Mouse (Mus musculus) bone marrow macrophage, adult 2 months (primary cell): ENCODE data around the gene Tspan18. TPM values are rescaled to one million over a fixed set of nuclear protein-coding genes. Genes with fewer than 3 reads are reported as not detected.

Source experiments
- H3K27ac ChIP-seq: 2 replicates; pipeline ENCODE4 v1.5.1; 2012; ENCODE audit warnings: low read depth, low read length; ENCODE audit not compliant: insufficient read depth
- H3K4me1 ChIP-seq: 2 replicates; pipeline ENCODE4 v1.6.1; 2012; ENCODE audit warnings: low read length; ENCODE audit not compliant: control insufficient read depth, insufficient read depth
- H3K4me3 ChIP-seq: 2 replicates; pipeline ENCODE4 v1.5.1; 2012; ENCODE audit warnings: mild to moderate bottlenecking, low read length, moderate library complexity; ENCODE audit not compliant: insufficient read depth
- CTCF ChIP-seq: IDR thresholded peaks from 2 replicates; pipeline ENCODE4 v1.5.1; 2012; ENCODE audit warnings: low read depth, mild to moderate bottlenecking, low read length, moderate library complexity
- POLR2A ChIP-seq: IDR thresholded peaks from 2 replicates; pipeline ENCODE4 v1.6.1; 2012; ENCODE audit warnings: mild to moderate bottlenecking, low read depth, low read length, borderline replicate concordance
- polyA plus RNA-seq: library from polyadenylated mRNA; stranded (reverse); fragments of >200 nt; gene quantifications from 2 replicates; pipeline ENCODE4 v1.2.4, GENCODE M21; 2012; ENCODE audit not compliant: missing spikeins, insufficient read depth, insufficient read length

Tspan18 gene
- polyA plus RNA-seq, 1 experiment, result not detected

- TF ChIP-seq POLR2A (no peak), CTCF (no peak)
- Histone ChIP-seq H3K27ac (no peak overlapping the region), H3K4me1 (no peaks in the 10 kb centered on the region), H3K4me3 (no peak overlapping the region)
These were observed 30.6 kb upstream of the Tspan18 start for GRCm38 (mm10) chr2:93364951-93365350.

DNA sequence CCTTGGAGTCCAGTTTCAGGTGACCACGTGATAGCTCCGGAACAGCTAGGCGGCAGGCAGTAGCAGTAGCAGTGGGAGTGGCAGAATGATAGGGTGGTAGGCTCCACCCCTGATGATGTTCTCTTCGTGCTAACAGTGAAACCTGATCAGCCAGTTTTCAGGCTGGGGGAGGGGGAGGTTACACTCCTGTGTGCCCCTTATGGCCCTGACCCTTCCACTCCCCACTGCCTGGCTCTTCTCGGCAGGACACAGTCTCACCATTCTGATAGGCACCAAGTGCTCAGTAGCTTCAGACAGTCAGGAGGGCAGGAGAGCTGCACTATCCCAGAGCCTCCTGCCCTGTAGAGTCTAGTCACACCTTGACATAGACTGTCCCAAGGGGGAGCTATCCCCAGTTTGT lies 27.1 kb upstream of the Tspan18 start:
- TF ChIP-seq POLR2A (no peak), CTCF (no peak)
- no peak overlapping the region for H3K4me3 ChIP-seq
- H3K27ac ChIP-seq, result no peak overlapping the region
- no peaks in the 10 kb centered on the region for H3K4me1 ChIP-seq

DNA sequence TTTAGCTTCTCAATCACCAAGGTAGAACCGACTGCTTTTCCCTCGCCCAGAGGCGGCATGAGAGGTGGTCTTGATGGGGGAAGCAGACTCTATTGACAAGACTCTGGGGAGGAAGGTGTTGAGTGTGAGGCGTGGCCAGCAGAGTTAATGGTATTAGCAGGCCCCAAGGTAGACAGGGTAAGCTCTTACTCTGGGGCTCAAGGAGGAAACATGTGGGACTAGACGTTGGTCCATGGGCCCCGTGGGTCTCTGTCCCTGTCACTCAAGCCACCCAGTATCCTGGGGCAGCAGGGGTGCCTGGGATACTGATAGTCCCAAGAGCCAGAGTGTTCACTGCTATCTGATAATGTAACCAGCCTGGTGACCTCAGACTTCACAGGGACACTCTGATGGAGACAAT lies 26.0 kb upstream of the Tspan18 start:
- Histone ChIP-seq H3K27ac (no peak overlapping the region), H3K4me3 (no peak overlapping the region), H3K4me1 (no peaks in the 10 kb centered on the region)
- TF ChIP-seq CTCF (no peak), POLR2A (no peak)

DNA sequence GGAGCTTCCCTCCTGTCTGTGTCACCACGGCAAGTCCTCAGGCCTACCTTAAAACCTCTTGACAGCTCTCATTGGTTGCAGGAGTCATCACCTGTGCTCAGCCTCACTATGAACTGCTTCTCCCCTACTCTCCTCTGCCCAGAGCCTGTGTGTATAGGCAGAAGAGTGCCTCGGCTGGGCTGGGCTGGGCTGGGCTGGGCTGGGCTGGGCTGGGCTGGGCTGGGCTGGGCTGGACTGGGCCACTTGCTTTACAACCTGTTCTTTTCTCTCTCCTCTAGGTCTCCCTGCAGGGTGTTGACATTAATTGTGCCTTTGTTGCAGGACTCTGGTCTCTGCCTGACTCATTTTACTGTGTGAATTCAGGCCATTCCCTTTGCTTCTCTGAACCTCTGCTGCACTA lies 23.1 kb upstream of the Tspan18 start:
- TF ChIP-seq CTCF, result no peak
- TF ChIP-seq POLR2A, result no peak
- no peak overlapping the region for H3K4me3 ChIP-seq
- H3K4me1 ChIP-seq, result no peaks in the 10 kb centered on the region
- no peak overlapping the region for H3K27ac ChIP-seq

DNA sequence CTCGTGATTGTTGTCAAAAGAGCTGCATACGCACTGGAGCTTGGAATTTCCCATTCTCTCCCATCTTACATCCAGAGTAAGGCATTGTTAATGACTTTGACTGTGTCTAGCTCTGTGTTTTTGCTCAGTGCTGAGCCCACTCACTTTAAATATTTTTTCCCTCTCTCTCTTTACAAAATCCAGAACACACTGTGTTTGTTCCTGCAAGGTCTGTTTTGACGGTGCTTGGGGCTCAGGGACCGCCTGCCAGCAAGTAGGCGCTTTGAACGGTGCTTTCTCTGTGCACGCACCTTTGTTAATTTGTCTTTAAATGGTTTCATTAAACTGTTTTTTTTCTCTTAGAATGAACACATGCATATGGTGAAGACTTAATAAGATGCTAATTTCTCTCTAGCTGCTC lies 21.5 kb upstream of the Tspan18 start:
- Histone ChIP-seq H3K4me3 (no peak overlapping the region), H3K27ac (no peak overlapping the region), H3K4me1 (no peaks in the 10 kb centered on the region)
- TF ChIP-seq CTCF (no peak), POLR2A (no peak)

DNA sequence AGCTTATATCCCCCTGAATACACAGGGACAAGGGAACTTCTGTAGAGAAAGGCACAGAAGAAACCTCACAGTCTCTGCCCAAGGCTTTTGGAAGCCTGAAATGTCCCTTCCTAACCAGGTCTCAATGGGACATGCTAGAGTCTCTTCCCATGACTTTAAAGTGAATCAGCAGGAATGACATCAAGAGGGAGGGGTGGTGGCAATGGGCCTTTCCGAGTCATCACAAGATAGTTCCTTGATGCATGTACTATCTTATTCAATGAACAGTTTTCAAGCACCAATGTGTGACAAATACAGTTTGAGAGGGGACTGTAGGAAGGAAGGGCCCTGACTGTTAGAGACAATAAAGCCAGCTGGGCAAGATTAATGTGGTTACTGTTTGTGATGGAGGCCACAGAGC lies 20.3 kb upstream of the Tspan18 start:
- TF ChIP-seq CTCF, result no peak
- TF ChIP-seq POLR2A, result no peak
- H3K27ac ChIP-seq, result no peak overlapping the region
- no peak overlapping the region for H3K4me3 ChIP-seq
- no peaks in the 10 kb centered on the region for H3K4me1 ChIP-seq

DNA sequence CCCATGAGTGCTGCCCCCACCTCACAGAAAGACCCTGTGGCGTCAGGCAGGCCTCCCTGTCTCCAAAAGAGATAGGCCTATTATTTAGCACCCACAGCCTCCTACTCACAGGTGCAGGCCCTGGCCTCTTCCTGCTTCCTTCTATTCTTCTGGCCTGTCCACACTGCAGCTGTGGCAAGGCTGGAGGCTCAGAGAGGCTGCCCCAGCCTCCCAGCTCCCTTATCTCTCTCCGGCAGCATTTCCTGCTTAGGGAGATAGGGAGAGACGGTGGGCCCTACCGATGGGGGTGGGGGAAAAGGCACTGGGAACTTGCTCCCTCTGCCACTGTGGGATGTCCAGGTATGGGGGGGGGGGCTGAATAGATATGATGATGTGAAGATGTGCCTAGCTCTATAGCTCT lies 19.4 kb upstream of the Tspan18 start:
- Histone ChIP-seq H3K27ac (no peak overlapping the region), H3K4me3 (no peak overlapping the region), H3K4me1 (no peaks in the 10 kb centered on the region)
- TF ChIP-seq POLR2A, result no peak
- no peak for TF ChIP-seq CTCF

DNA sequence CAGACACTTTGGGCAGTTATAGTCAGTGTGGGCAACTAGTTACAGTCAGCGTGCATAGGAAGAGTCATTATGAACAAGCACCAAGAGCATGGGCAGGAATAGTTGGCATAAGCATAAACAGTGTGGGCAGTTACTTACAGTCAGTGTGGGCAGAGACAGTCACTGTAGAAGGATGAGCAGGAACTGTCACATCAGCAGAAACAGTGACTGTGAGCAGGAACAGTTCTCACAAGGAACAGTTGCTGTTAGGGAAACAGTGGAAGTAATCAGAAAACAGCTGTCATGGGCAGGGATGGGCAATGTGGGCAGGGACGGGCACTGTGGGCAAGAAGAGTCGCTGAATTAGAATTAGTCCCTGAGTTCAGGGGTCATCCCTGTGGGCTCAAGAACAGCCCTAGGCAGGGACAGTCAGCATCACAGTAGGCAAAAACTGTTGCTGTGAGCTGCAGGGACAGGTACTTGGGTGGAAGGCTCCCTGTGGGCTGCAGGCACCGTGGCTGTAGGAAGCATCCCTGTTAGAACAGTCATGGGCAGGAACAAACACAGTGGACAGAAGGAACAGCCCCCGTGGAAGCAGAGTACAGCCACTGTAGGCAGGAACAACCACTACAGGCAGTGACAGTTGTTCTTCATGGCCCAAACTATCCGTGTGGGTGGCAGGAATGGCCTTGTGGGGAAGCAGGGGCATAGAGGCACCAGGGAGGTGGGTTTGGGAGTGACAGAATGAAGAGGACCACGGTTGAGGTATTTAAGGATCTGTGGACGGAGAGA lies 18.8 kb upstream of the Tspan18 start:
- no peaks in the 10 kb centered on the region for H3K4me1 ChIP-seq

GRCm38 (mm10) chr2:93351352-93351751 lies 17.0 kb upstream of the Tspan18 start:
- H3K4me3 ChIP-seq, result no peak overlapping the region
- TF ChIP-seq POLR2A, result no peak
- no peak for TF ChIP-seq CTCF
- H3K27ac ChIP-seq, result no peak overlapping the region
- H3K4me1 ChIP-seq, result peaks cover 4% of the 10 kb centered on the region

More for the DNA sequence above, 18.8 kb upstream of the Tspan18 start:
- no peak overlapping the region for H3K4me3 ChIP-seq
- no peak overlapping the region for H3K27ac ChIP-seq
- TF ChIP-seq CTCF (no peak), POLR2A (no peak)

DNA sequence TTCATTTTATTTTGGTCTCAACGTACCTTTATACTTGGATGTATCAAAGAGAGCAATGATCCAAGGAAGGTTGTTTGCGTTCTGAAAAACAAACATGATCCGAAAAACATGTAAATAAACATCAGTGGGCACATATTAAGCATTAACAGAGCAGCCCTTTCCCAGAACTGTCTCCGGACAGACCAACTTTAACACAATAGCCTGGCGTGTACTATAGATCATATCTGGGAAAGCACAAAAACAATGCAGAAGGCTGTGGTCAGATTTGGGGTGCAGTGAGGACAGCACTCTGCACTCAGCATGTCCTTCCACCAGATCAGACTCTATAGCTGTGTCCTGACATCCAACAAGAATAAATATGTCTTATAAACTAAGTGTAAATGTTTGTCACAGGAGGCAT lies 12.7 kb upstream of the Tspan18 start:
- Histone ChIP-seq H3K27ac (no peak overlapping the region), H3K4me1 (peaks cover 13% of the 10 kb centered on the region), H3K4me3 (no peak overlapping the region)
- TF ChIP-seq POLR2A (no peak), CTCF (no peak)
